Mouse (Mus musculus): ENCODE data around the gene Ubxn10.

Ubxn10 gene

DNA sequence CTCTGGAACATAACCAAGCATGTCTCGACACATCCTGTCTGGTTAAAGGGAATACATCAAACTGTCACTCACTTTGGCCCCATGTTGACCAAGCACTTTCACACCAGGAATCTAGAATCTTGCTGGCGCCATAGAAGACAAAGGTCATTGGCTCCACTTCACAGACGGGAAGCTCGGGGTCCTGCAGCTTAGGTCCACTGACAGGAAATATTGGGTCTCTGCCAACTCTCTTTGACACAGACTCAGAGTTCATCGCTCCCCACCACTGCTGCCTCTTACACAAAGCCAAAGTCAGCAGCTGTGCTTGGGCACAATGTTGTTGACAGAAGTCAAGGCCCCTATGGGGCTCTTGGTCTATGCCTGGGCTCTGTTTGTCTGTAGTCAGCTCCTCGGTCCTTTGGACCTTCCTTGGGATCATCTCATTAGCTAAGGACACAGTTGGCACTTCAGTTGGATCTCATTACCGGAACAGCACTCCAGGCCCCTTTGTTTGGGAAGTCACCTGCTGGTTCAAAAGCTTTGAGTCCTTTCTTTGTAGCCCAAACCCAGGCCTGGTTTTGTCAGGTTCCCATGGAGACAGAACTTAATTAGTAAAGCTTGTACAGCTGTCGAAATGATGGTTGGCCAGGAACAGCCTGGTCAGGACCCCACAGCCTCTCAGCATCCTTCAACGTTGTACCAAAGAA, 7.8 kb downstream of the Ubxn10 start:
- no peak for DNase-seq

DNA sequence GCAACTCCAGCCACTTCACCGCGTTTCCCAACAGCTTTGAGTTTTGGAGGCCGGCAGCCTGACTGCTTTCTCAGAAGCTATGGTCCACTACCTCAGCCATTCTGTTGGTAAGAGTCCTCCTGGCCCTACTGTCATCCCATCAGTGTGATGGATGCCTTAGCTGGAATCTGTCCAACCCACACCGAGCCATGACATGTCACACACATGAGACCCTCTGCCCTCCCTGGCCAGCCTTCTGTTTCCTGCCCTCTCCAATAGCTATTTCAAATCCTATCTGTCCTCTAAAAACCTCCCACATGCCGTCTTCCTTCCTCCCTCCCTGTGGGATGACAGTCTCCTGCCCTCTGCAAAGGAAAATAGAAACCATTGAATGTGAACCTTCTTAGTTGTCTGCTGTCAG, 11.2 kb downstream of the Ubxn10 start:
- no peak for DNase-seq

DNA sequence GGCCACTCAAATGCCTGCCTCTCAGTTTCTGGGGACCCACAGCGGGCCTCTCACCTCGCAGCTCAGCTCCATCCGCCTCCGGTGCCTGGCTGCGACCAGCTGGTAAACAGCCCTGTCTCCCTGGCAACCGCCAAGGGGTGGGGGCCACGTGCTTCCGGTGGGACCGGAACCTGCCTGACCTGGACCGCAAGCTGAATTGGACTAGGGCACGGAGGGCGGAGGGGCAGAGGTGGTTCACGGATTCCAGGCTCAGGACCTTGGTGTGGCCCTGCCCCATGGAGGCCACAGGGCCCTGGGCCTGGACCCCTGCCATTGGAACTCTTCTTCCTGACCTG, 11.9 kb downstream of the Ubxn10 start:
- DNase-seq = no peak

DNA sequence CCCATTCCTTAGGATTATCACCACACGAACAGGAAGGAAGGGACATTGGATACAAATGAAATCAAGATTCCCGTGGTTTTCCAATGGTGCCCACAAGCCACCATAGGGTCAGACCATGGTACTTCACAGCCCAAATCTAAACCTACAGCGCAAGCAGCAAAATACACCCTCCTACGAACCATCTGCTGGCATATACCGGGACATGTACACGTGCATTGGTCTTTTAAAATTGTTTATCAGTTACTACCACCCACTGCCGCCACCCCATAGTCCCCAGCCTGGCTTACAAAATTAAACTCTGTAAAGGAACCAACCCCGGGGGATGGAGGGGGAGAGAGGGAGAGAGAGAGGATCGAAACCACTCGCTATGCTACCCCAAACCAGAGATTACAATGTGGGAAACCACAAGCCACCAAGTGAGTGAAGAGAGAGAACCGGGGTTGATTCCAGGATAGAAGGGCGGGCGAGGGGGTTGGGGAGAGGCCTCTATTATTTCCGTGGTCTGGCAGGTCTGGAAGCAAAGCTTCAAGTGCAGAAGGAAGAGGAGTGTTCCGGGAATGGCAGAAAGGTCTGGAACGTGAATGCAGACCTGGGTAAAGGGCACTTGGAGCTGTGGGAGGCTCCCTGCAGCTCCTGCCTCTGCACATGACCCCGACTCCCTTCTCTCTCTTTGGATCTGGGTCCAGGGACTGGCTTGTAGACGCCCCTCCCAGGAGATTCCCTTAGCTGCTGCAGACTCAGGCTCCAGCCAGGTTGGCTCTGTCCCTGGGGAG, 12.4 kb downstream of the Ubxn10 start, which contains the start of gene Pla2g2c:
Gene Pla2g2c (plus strand): TSS at position 439 of the 773 bp plus-strand sequence.
- peak; percentile 72 for DNase-seq

DNA sequence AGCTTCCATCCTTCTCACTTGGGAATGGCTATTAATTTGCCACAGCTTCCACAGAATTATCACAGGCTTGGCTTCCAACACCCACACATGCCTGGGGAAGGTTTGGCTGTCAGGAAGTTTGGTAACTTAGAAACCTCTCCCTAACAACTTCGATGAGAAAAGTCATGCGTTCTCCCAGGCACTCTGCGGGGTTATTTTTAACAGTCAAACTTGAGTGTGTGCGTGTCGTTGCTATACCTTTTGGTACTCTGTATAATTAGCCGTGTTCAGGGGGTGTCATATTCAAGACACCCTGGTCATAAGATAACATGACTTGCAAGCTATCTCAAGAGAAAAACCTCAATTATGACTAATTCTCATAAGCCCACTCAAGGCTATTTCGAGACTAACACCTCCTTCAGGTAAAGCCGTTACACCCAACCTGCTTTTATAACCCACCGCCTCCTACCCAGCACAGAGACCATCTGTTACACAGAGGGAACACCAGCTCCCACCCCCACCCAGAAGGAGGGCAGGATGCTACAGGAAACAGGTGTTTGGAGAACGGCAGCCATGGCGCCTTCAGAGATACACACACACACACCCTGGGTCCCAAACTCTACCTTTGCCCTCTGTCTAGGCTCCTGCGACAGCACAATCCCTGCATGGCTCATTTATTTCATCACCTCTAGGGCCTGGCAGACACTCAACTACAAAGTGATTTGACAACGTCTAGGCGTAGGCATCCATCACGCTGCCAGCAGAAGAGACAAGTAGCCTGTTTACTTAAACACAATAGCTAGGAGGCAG, 13.3 kb downstream of the Ubxn10 start:
- peak; percentile 83 for DNase-seq

DNA sequence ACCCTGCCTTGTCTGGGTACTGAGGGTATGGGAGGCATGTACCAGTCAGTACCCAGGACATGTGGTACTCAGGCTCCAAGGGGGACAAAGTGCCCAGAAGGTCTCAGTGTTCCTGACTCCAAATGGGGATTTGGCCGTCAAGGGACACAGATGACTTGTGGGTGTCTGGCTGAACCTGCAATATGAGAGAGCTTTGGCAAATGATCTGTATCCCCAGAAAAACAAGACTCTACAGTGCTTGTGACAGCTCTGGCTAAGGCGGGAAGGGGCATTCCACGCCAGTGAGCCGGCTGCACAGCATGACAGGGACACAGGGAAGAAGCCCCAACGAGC, 17.7 kb downstream of the Ubxn10 start:
- no peak for DNase-seq

DNA sequence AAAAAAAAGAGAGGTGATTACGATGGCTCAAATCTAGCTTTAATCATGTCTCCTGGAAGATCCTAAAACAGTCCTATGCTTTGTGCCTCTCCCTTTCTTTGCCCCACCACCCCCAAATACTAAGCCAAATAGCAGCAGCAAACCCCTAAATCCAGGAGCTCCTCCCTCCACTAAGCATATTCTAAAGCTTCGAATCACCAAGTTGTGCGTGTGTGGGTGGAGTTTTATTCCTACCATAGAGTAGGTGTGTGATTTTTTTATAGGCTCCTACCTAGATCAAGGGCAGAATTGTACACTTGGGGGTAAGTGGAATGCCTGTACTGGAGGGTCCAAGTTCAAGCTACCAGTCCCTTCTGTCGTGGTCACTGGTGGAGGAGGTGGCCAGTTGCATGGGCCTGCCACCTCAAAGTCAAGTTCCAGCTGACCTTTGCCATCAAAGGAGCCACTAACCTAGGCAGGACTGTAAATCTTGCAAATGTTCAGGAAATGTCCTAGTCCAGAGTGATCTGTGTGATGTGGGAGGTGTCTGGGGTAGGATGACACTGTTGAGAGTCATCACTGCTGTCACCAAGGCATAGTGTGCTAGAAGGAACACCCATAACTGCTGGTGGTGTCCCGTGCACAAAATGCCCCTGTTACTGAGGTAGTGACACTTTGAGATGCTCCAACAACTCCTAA, 18.2 kb downstream of the Ubxn10 start:
- no peak for DNase-seq

DNA sequence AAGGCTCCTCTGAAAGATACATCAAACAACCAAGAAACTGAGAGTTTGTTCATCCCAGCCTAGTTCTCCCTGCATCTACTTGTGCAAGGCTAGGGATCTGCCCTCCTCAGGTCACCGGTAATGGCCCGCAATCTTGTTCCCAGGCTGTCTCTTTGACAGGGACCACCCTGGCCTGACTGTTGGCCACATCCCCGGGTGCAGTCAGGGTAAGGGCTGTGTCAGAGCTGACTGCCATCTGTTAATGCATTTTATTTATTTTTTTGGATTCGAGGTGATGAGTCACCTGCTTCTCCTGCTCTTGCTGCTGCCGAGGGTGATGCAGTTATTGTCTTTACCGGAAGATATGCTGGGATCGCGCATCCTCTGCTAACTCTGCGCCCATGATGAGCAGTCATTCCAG, 20.3 kb downstream of the Ubxn10 start:
- no peak for DNase-seq

DNA sequence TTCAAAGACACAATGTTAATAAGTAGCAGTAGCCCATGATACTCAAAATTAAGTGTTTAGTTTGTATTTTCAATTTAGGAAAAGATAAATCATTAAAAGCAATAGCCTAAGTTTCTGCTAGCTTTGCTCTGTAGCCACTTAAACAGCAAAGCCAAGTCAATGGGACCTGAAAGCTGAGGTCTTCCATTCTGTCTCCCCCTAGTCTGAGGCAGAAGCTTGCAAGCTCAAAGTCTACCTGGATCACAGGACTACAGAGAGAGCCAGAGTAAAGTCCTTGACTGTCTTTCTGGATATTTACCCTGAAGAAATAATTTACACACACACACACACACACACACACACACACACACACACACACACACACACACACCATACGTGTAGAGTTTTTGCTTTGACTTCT, 22.8 kb downstream of the Ubxn10 start:
- no peak for DNase-seq

DNA sequence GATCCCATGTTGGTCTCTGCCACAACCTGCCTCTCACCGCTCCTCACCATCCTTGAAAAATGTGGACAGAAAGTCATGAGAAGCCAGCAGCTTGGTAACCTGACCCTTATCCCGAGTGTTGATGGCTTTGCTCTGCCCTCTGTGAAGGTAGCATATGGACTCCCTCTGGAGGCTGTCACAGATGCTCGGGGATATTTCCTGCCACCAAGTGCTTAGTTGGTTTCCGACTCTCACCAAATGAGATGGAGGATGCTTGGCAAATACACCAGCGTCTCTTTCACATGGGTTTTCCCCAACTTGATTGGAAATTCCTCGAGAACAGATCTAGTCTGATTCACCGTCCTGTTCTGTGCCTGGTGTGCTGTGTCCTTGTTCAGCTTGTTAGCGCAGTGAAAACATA, 24.3 kb downstream of the Ubxn10 start:
- no peak for DNase-seq

DNA sequence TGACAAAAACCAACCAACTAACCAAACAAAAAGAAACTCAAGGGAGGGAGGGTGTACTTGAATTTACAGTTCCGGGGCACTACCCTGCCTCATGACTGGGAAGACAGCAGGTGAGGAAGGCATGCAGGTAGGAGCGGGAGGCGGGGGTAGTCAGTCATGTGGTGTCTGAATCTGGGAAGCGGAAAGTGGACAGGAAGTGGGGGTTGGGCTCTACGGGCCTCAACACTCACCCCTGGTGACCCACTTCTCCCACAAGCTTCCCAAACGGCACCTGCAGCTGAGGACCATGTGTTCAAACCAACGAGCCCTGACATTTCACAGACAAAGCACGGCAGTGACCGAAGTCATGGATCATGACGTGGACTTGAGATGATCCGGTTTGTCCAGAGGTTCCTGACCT, 24.9 kb downstream of the Ubxn10 start:
- no peak for DNase-seq

DNA sequence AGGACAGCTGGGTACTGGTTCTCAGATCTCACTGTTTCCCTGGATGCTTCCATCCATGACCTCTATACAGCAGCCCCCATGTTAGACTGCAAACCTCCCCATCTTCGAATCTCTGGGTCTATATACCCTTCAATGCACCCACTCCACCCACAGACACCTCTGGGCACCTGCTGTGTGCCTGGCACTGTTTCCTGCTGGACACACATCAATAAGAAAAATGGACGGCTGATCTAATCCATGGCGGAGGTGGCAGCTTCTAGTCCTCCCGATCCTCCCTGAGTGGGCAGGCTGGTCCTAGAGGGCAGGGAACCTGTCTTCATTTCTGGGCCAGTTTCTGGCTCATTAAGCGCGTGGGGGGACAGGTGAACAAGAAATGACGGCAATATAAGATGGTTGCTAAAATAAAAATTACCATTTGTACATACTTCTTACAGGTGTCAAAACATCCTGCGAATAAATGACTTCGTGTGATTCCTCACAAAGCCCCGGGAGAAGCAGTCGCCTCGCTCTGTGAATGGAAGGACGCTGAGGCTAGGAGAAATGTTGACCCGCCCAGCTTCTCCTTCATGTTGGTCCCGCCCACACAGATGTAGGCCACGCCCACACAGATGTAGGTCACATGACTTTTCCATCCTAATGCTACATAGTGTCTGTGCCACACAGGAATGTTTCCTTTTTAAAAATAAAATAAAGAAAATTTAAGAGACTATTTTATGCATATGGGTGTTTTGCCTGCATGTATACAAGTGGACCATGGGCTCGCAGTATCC, 25.7 kb downstream of the Ubxn10 start:
- no peak for DNase-seq

DNA sequence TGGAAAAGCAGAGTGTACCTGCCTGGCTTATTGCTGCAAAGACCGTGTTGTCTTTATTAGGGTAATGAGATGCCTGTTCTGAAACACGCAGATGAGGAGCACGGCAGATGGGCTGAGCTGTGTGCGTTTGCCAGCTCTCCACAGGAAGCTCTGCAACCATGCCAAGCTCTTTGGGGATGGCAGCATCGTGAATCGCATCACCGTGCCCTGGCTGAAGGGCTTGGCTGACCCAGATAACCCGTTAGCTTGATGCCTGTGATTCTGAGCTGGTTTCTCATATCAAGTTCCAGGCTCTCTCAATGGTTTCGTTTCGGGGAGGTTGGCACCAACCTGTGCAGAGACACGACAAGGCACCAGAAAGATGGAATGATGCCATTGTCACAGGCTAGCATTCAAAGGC, 26.3 kb downstream of the Ubxn10 start:
- DNase-seq = no peak

DNA sequence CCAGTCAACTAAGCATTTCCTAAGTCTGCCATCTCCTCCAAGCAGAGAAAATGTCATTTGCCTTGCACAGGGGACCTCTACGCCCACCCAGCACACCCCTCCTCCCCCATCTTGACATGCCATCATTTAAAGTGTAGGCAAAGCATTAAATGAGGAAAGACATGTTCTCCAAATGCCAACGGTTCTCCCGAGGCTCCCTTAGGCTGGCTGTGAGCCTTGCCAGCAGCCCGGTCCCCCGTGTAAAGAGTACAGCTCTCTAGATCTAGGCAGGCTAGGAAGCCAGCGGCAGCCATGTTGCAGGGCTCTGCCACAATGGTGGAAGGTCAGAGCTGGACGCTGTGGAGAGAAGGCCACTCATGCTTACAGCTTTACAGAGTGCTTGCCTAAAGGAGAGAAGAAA, 27.0 kb downstream of the Ubxn10 start:
- no peak for DNase-seq

DNA sequence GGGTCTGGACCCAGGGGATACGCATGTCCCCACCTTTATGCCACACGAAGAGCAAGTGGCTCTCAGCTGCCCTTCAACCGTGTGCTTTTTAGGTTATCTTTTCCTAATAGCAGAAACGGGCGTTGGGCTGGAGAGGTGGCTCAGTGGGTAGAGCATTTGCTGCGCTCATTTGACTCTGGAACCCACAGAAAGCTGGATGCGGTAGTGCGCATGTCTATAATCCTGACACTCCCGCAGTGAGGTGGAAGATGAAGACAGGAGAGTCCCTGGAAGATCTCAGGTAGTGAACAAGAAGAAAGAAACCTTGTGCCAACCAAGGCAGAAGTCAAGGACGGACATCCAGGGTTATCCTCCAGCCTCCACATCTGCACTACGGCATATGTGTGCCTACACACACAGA, 27.7 kb downstream of the Ubxn10 start:
- no peak for DNase-seq

DNA sequence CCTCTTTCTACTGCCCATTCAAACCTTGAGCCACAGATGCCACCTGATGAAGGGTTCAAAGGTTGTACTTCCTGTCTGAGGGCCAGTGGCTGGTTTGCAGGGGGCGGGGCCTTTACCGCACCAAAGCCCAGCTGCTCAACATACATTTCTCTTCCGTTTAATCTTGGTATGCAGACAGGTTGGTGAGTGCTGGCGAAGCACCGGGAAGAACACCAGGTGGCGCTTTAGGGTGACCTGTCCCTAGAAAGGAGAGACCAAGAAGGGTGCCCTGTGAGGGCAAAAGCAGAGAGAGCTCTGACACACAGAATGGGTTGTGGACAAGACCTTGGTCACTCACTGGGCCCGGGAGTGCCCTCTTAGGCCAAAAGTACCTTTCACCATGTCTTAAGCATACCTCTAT, 28.3 kb downstream of the Ubxn10 start:
- no peak for DNase-seq

DNA sequence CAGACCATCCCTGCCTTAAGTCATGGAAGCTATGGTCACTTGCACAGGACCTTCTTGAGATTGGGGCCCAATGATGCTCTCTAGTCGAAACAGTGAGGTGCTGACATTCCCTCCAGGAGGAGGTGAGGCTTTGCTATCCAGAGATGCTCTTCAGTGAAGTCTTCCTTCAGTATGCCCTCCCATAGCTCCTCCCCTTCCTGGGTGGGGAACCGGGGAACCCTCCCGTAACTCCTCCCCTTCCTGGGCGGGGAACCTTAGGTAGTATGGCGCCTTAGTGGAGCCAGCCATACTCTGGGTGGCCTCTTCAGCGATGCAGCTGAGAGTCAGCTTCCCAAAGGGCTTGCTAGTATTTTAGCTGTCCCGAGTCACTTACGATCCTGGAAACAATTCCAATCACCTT, 30.3 kb downstream of the Ubxn10 start:
- no peak for DNase-seq

DNA sequence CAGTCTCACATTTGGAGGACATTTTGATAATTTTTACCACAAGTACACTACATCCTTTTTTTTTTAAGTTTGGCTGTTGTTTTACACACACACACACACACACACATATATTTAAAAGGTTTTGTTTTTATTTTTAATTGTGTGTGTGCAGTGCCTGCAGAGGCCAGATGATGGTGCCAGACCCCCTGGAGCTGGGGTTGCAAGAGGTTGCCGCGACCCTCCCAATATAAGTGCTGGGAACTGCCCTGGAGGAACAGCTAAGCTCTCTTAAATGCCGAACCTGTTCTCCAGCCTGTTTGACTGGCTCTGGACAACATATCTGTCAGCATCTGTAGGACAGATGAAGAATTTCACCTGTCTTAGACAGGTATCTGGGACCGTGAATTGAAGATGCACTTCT, 32.8 kb downstream of the Ubxn10 start:
- no peak for DNase-seq

DNA sequence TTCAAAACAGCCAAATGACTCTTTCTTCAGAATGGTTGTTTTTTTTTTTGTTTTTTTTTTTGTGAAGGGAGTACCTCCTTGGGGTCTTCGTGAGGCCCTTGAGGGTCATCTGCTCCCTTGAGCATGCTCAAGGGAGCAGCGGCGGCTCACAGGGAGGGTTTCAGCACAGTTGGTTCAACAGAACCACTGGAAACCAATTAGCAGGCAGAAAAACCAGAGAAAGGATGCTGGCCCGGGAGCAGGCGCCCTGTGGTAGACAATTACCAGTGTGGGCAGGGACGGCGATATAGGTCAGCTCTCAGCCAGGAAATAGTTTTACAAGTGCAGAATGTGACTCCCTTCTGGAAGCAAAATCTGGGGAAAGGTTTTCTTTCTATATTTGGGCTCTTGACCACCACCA, 33.4 kb downstream of the Ubxn10 start:
- DNase-seq = peak; percentile 3

DNA sequence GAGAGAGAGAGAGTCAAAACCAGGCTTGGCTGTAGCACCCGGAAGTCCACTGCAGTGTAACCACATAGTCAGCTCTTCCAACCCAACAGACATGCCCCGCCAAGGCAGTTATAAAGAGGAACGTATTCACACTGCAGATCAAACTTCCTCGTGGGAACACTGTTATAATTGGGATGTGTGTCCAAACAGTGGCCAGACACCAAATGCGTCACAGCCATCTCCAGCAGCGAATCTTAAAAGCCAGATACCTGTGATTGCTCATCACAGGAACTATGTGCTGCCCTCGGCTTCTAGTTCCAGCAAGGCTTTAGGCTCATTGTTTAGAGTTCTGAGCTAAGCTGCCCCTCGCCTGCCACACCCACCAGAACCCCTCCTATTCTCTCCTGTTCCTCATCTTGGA, 34.4 kb downstream of the Ubxn10 start:
- DNase-seq = peak; percentile 27

DNA sequence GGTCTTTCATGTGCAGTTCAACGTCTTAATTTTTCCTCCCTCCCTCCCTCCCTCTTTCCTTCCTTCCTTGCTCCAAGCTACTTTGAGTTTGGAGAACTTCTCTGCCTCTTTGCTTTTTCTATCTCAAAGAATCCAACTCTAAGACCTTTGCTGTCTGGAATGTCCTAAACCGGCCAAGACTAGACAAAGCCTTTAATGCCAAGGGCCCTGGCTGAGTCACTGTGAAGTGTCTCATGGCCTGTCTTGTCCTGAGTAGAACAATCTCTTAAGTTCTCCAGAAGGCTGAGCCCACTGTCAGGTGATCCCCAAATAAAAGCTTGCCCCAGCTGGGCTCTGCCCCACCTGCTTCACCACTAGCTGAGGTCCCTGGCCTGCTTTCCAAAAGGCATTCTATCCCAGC, 34.9 kb downstream of the Ubxn10 start:
- DNase-seq = no peak

DNA sequence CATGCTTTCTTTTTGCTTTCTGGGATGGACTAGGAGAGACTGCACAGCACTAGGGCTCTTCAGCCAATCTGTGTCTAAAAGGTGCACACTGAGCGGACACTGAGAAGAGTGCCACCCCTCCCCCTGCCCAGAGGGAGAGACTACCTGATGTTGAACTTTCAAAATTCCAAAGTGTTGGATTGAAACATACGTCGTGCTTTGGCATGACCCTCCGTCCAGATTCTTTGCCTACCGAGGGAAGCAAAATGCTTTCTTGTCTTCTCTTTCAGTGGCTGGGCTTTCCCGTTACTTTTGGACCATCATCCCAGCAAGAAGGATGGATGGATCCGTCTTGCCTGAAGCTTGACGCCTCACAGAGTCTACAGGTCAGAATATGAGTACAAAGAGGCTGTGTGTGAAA, 35.9 kb downstream of the Ubxn10 start:
- DNase-seq = no peak
